Mouse (Mus musculus) forebrain, embryonic 16.5 days (tissue): ENCODE measurements around the gene Mybbp1a. TPM values are rescaled to one million over a fixed set of nuclear protein-coding genes. Genes with fewer than 3 reads are reported as not detected.

Experiments
- ATAC-seq: fragments of 200-750 bp; cut with Nextera tagmentation; 2 replicates; pipeline ENCODE4 v1.8.0; 2017; ENCODE audit warnings: mild to moderate bottlenecking, moderate library complexity
- H3K27ac ChIP-seq: fragments of 300-500 bp; sonication (generic); 2 replicates; pipeline ENCODE4 v1.5.1; 2014; ENCODE audit warnings: low read length, control low read depth
- H3K27me3 ChIP-seq: fragments of 300-500 bp; sonication (generic); replicated peaks from 2 replicates; pipeline ENCODE4 v1.6.1; 2014; ENCODE audit warnings: low read length; ENCODE audit not compliant: control insufficient read depth, insufficient read depth
- H3K36me3 ChIP-seq: fragments of 300-500 bp; sonication (generic); 2 replicates; pipeline ENCODE4 v1.6.1; 2014; ENCODE audit not compliant: control insufficient read depth, insufficient read depth
- H3K4me1 ChIP-seq: fragments of 300-500 bp; sonication (generic); replicated peaks from 2 replicates; pipeline ENCODE4 v1.6.1; 2014; ENCODE audit warnings: low read length; ENCODE audit not compliant: control insufficient read depth, insufficient read depth
- H3K4me2 ChIP-seq: fragments of 300-500 bp; sonication (generic); 2 replicates; pipeline ENCODE4 v1.6.1; 2014; ENCODE audit warnings: mild to moderate bottlenecking, low read length, control low read depth
- H3K4me3 ChIP-seq: fragments of 300-500 bp; sonication (generic); replicated peaks from 2 replicates; pipeline ENCODE4 v1.5.1; 2014; ENCODE audit warnings: mild to moderate bottlenecking, low read length, control low read depth
- H3K9ac ChIP-seq: fragments of 300-500 bp; sonication (generic); replicated peaks from 2 replicates; pipeline ENCODE4 v1.6.1; 2014; ENCODE audit warnings: low read depth, low read length, control low read depth
- H3K9me3 ChIP-seq: fragments of 300-500 bp; sonication (generic); 2 replicates; pipeline ENCODE4 v1.6.1; 2016; ENCODE audit warnings: low read length; ENCODE audit not compliant: control insufficient read depth
- WGBS: fragments of 180-500 bp; shearing (Covaris S2); extraction: QIAGEN DNeasy Blood & Tissue Kit; methylation state at CpG from one replicate; pipeline ENCODE4 v1.1.7; 2014; 5-methylcytosine and 5-hydroxymethylcytosine counted together
- polyA plus RNA-seq: library from polyadenylated mRNA; unstranded; fragments of >200 nt; fragmentation: Nextera tagmentation; extraction: Ambion mirVana; gene quantifications from 2 replicates; pipeline ENCODE4 v1.2.1, GENCODE M21; 2015

The Mybbp1a gene
- polyA plus RNA-seq, 1 experiment from 2014 or later = 98.2 TPM

DNA sequence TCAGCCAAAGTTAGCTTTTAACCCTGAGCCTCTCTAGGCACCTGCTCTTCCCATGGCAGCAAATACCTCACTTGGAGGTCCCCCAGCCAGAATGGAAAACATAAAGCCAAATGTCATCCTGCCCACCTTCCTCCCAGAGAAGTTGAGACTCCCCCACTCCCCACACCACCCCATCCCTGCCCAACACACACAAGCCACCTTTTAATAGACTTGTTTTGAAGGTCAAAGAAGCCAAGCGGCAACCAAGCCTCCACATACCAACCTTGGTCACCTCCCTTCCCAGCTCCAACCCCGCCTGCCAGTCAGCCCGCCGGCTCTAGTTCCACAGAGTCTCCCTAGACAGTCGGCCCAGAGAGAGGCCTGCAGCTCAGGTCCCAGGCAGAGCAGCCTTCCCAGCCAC, 39.1 kb upstream of the Mybbp1a start:
- no peaks in the 10 kb centered on the region for H3K36me3 ChIP-seq
- 83% methylated on average over 5 of the region's 5 CpGs for WGBS
- no peak overlapping the region for H3K9ac ChIP-seq
- H3K27me3 ChIP-seq = no peaks in the 10 kb centered on the region
- no peak overlapping the region for H3K4me2 ChIP-seq
- H3K4me3 ChIP-seq = no peak overlapping the region
- ATAC-seq = no peak
- H3K4me1 ChIP-seq = 0 out of 2 replicates have a peak, but pooled peaks cover 2% of the 10 kb centered on the region
- no peaks in the 10 kb centered on the region for H3K9me3 ChIP-seq
- H3K27ac ChIP-seq = no peak overlapping the region

DNA sequence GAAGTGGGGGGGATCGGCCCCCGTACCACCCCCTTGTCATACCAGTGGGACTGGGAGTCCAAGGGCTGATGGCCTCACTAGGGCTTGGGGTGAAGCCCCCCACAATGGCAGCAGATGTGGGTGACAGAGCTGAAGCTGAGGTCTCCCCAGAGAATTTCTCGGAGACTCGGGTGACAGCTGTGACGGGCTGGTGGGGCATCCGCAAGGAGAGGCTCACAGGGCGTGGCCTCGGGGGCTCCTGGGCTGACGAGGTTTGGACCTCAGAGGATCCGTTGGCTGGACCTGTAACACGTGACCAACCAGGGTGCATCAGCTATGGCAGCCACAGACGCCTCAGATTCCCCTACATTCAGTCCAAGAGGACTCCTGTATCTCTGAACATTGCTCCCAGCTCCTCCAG, 38.2 kb upstream of the Mybbp1a start:
- no peaks in the 10 kb centered on the region for H3K9me3 ChIP-seq
- no peaks in the 10 kb centered on the region for H3K27me3 ChIP-seq
- no peak overlapping the region for H3K4me3 ChIP-seq
- H3K36me3 ChIP-seq = no peaks in the 10 kb centered on the region
- no peak overlapping the region for H3K4me2 ChIP-seq
- ATAC-seq = no peak
- 85% methylated on average over 12 of the region's 12 CpGs for WGBS
- H3K9ac ChIP-seq = no peak overlapping the region
- H3K27ac ChIP-seq = no peak overlapping the region
- no peaks in the 10 kb centered on the region for H3K4me1 ChIP-seq

DNA sequence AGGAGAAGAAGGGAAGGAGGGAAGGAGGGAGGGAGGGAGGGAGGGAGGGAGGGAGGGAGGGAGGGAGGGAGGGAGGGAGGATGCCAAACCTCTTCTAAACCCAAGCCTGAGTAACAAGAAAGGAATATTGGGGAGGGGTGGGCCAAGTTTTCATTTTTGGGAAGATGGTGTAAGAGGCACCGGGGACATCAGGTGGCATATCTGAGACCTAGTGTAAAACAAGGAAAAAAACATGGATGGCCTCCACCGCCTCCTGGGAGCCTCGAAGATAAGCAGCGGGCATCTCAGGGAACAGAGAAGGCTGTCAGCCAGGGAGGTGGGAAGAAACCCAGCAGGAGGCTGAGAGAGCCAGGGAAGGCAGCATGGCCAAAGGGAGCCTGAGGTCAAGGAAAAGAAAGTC, 35.6 kb upstream of the Mybbp1a start:
- Histone ChIP-seq H3K36me3 (no peaks in the 10 kb centered on the region), H3K4me3 (no peak overlapping the region), H3K9me3 (no peaks in the 10 kb centered on the region), H3K4me2 (no peak overlapping the region), H3K27ac (no peak overlapping the region), H3K9ac (no peak overlapping the region), H3K4me1 (peaks cover 1% of the 10 kb centered on the region), H3K27me3 (no peaks in the 10 kb centered on the region)
- ATAC-seq = no peak
- WGBS = 64% methylated on average over 4 of the region's 4 CpGs

DNA sequence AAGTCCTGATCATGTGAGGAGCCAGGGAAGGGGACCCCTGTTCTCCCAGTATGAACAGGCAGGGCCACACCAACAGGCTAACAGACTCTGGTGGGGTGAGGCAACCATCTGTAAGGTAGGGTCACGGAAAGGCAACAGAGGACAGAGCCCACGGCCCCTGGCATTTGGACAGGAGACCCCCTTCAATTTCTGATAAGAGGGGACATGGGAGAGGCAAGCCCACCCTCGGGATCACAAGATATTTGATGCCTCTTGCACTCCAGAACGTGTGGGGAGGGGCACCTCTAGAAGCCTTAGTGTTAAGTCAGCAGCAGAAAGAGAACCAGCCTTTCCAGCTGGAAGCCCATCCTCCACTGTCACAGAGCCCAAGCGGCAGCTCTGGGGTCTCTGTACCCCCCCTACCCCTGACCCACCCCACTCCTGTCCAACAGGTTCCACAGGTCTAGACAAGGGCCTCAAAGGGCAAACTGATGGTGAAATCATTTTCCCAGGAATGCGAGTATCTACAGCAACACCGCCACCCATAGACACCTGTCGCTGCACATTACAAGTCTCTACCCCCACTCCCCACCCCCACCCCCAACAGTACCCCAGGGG, 35.0 kb upstream of the Mybbp1a start:
- Histone ChIP-seq H3K27me3 (no peaks in the 10 kb centered on the region), H3K4me2 (no peak overlapping the region), H3K27ac (no peak overlapping the region), H3K4me1 (peaks cover 8% of the 10 kb centered on the region), H3K9me3 (no peaks in the 10 kb centered on the region), H3K36me3 (no peaks in the 10 kb centered on the region), H3K9ac (no peak overlapping the region), H3K4me3 (no peak overlapping the region)
- 62% methylated on average over 8 of the region's 8 CpGs for WGBS
- no peak for ATAC-seq

DNA sequence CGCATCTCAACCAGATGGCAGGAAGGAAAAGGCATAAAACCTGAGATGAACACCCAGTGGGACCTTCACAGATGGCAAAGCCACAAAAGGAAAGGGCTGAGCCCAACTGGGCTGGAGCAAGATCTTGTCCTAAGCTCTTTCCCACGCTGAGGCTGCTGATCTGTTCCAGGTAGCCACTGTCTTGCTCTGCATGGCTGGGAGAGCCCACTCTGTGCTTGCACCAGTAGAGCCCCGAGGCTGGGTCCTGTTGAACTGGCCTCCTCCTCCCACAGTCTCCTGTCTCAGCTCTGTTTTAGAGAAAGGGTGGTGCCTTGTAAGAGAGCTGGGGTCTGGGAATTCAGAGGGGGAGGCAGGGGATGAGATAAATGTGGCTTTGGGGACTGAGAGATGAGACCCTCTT, 34.1 kb upstream of the Mybbp1a start:
- 14% methylated on average over 3 of the region's 3 CpGs for WGBS
- no peak overlapping the region for H3K27ac ChIP-seq
- H3K4me2 ChIP-seq = no peak overlapping the region
- H3K4me3 ChIP-seq = no peak overlapping the region
- H3K9me3 ChIP-seq = no peaks in the 10 kb centered on the region
- no peak overlapping the region for H3K9ac ChIP-seq
- no peak for ATAC-seq
- 0 out of 2 replicates have a peak, but pooled peaks cover 2% of the 10 kb centered on the region for H3K27me3 ChIP-seq
- H3K4me1 ChIP-seq = peaks cover 14% of the 10 kb centered on the region
- H3K36me3 ChIP-seq = no peaks in the 10 kb centered on the region

DNA sequence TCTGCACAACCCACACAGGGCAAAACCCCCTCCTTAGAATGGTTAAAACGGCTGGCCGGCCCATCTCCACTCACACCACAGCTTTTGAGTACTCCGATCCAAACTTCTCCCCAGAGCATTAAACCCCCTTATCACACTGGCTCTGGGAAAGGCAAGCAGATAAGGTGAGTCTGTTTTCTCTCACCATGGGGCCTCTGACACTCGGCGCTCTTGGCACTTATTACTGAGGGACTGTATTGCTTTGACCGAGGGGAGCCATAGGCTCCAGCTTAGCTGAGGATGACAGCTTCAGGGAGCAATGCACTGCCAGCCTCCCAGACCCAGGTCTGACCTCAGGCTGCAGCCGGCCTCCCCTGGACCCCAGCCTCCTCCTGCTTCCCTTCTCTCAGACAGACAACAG, 33.6 kb upstream of the Mybbp1a start:
- 21% methylated on average over 7 of the region's 7 CpGs for WGBS
- H3K4me1 ChIP-seq = peaks cover 14% of the 10 kb centered on the region
- no peak for ATAC-seq

DNA sequence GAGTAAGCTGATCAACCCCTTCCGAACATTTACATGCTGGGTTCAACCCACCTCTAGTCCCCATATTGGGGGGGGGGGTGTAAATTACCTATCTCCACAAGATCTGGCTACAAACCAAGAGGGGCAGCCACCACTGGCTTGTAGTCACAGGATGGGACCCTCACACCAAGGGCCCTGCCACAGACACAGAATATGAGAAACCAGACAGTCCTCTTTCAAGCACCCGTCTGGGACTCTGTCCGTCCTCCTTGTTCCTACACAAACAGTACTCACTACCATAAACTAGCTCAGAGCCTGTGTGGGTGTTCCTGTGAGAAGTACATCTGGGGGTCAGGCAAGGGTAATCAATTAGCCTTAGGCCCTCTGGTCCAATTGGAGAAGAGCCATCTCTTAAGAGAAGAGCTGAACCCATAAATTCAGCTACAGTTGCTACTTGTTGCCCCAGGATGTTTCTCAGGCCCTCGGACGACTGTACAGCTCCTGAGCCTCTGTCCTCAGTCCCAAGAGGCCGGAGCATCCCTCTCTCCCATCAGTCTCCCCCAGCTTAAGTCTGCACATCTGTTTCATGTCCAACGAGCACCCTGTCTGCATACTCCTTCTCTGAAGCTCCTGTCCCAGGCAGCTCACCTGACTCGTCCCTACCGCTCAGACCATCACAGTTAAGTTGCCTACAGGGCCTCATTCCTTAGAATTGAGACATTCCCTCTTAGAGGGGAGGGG, 32.5 kb upstream of the Mybbp1a start:
- H3K4me1 ChIP-seq = peaks cover 14% of the 10 kb centered on the region
- 65% methylated on average over 9 of the region's 9 CpGs for WGBS
- H3K4me3 ChIP-seq = no peak overlapping the region
- no peak overlapping the region for H3K9ac ChIP-seq
- H3K9me3 ChIP-seq = no peaks in the 10 kb centered on the region
- H3K36me3 ChIP-seq = no peaks in the 10 kb centered on the region
- H3K27ac ChIP-seq = no peak overlapping the region
- H3K4me2 ChIP-seq = no peak overlapping the region
- ATAC-seq = no peak
- 0 out of 2 replicates have a peak, but pooled peaks cover 2% of the 10 kb centered on the region for H3K27me3 ChIP-seq

More for the DNA sequence above, 33.6 kb upstream of the Mybbp1a start:
- Histone ChIP-seq H3K36me3 (no peaks in the 10 kb centered on the region), H3K27ac (no peak overlapping the region), H3K4me2 (no peak overlapping the region), H3K9ac (no peak overlapping the region), H3K9me3 (no peaks in the 10 kb centered on the region), H3K27me3 (0 out of 2 replicates have a peak, but pooled peaks cover 2% of the 10 kb centered on the region), H3K4me3 (no peak overlapping the region)

DNA sequence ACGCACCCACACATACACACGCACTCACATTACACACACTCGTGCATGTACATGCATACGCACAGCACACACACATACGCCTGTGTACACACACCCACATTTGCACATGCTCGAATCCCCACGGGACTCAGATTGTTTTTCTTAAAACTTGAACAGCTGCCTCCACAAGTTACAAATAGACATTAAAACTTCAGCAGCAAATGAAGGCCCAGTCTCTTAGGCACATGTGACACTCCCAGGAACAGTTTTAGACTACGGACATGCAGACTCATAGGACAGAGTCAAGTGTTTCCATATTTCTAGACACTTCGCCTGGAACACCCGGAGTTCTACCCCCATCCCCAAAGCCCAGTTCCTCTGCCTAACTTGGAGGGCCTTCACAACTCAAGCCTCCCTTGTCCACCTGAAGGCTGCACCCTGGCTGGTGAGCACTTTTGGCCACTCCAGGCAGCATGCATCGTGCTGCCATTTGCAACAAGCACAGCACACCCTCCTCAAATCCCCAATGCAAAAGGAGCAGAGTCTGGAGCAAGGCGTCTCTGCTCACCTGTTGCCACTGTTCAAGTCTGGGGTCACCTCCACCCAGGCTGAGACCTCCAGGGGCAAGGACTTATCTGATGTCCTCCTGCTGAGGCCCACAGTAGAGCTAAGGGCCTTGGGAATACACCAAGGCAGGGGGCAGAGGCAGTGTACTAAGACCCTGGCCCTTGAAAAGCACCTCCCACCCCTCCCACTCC, 31.3 kb upstream of the Mybbp1a start:
- WGBS = 79% methylated on average over 12 of the region's 12 CpGs
- Histone ChIP-seq H3K4me2 (no peak overlapping the region), H3K4me3 (no peak overlapping the region), H3K9ac (no peak overlapping the region), H3K36me3 (no peaks in the 10 kb centered on the region), H3K27me3 (0 out of 2 replicates have a peak, but pooled peaks cover 2% of the 10 kb centered on the region), H3K9me3 (no peaks in the 10 kb centered on the region), H3K27ac (no peak overlapping the region), H3K4me1 (peaks cover 14% of the 10 kb centered on the region)
- no peak for ATAC-seq

DNA sequence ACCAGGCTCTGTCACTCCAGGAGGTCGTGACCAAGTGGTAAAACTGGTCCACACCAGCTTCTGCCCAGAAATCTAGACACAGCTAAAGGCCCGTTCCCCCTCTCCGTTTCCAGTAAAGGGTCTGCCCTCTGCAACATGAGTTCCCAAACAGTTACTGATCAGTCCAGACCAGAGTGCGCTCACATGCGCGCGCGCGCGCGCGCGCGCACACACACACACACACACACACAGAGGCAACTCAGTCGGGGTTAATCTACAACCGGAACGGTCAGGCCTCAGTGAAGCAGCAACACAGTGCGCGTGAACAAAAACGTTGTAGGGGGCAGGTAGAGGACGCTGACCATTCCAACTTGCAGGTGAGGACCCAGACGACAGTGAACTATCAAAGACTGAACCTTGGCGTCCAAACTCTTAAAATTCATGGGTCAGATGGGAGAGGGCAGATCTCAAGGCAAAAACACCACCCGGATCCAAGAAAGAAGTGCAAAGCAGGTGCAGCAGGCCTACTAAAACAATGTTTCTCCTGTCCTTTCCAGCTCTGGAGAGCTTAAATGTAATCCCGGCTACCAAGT, 30.5 kb upstream of the Mybbp1a start:
- peak overlapping the region; percentile 95 for H3K4me2 ChIP-seq
- peak overlapping the region; percentile 63 for H3K4me3 ChIP-seq
- WGBS = 1% methylated on average over 25 of the region's 25 CpGs
- H3K4me1 ChIP-seq = peaks cover 14% of the 10 kb centered on the region
- 0 out of 2 replicates have a peak, but pooled peaks cover 2% of the 10 kb centered on the region for H3K27me3 ChIP-seq
- peak overlapping the region; percentile 70; the same call in 1 of the 2 replicates for H3K9ac ChIP-seq
- H3K9me3 ChIP-seq = no peaks in the 10 kb centered on the region
- H3K36me3 ChIP-seq = no peaks in the 10 kb centered on the region
- H3K27ac ChIP-seq = no peak overlapping the region
- no peak for ATAC-seq
